Mouse (Mus musculus): ENCODE measurements around the gene Gm10570.

DNA sequence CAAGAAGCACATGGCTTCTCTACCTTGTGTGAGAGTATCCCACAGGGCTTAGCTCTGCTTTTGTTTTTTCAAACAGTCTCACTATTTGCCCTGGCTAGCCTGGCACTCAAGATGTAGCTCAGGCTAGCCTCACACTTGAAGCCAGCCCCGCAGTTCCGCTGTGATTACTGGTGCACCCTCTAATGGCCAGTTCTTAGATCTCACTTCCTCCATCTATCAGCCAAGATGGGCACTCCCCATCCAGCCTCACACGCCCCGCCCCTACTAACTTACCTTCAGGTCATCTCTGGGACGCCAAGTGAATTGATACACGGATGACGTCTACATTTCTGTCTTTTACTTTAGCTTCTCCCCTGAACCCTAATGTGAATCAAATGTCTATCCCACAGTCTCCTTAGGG lies 11.1 kb upstream of the Gm10570 start:
- no peak for TF ChIP-seq POLR2A (IDR thresholded peaks at IDR 0.05; ENCODE audit: insufficient read depth, low read depth, low read length)
- TF ChIP-seq CTCF (IDR thresholded peaks at IDR 0.05; ENCODE audit: insufficient read depth, low read depth, low read length), result no peak

Data from olfactory bulb, adult 2 months (tissue).